Mouse (Mus musculus): ENCODE data around the gene Slc1a2.

The Slc1a2 gene

GRCm38 (mm10) chr2:102807633-102808032 lies 149.2 kb downstream of the Slc1a2 start:
- Histone ChIP-seq H3K27me3 (ENCODE audit: insufficient read depth, low read length) (no peaks in the 10 kb centered on the region), H3K36me3 (ENCODE audit: insufficient read depth, low read length) (no peaks in the 10 kb centered on the region), H3K4me1 (replicated peaks; ENCODE audit: low read depth, low read length) (no peaks in the 10 kb centered on the region), H3K9me3 (ENCODE audit: low read length) (no peaks in the 10 kb centered on the region), H3K4me3 (replicated peaks; ENCODE audit: low read length) (no peak overlapping the region)
- no peak for TF ChIP-seq NANOG (IDR thresholded peaks at IDR 0.05; ENCODE audit: borderline replicate concordance, low read length)

- no peak overlapping the region for H3K4me3 ChIP-seq (replicated peaks; ENCODE audit: low read length)
- TF ChIP-seq POU5F1 (IDR thresholded peaks at IDR 0.05; ENCODE audit: borderline replicate concordance, low read length) = no peak
- TF ChIP-seq CTCF (conservative IDR thresholded peaks at IDR 0.05; ENCODE audit: low read length) = no peak
- no peak for TF ChIP-seq NANOG (IDR thresholded peaks at IDR 0.05; ENCODE audit: borderline replicate concordance, low read length)
- H3K27me3 ChIP-seq (ENCODE audit: insufficient read depth, low read length) = no peaks in the 10 kb centered on the region
- no peaks in the 10 kb centered on the region for H3K36me3 ChIP-seq (ENCODE audit: insufficient read depth, low read length)
- H3K9me3 ChIP-seq (ENCODE audit: low read length) = no peaks in the 10 kb centered on the region
- no peaks in the 10 kb centered on the region for H3K4me1 ChIP-seq (replicated peaks; ENCODE audit: low read depth, low read length)
Observed at GRCm38 (mm10) chr2:102809436-102809835, 151.0 kb downstream of the Slc1a2 start.

GRCm38 (mm10) chr2:102812756-102813155 lies 154.3 kb downstream of the Slc1a2 start:
- no peaks in the 10 kb centered on the region for H3K9me3 ChIP-seq (ENCODE audit: low read length)
- H3K27me3 ChIP-seq (ENCODE audit: insufficient read depth, low read length) = no peaks in the 10 kb centered on the region
- no peaks in the 10 kb centered on the region for H3K36me3 ChIP-seq (ENCODE audit: insufficient read depth, low read length)
- peaks cover 23% of the 10 kb centered on the region for H3K4me1 ChIP-seq (replicated peaks; ENCODE audit: low read depth, low read length)
- no peak overlapping the region for H3K4me3 ChIP-seq (replicated peaks; ENCODE audit: low read length)
- TF ChIP-seq NANOG (IDR thresholded peaks at IDR 0.05; ENCODE audit: borderline replicate concordance, low read length) (no peak), CTCF (conservative IDR thresholded peaks at IDR 0.05; ENCODE audit: low read length) (no peak), POU5F1 (IDR thresholded peaks at IDR 0.05; ENCODE audit: borderline replicate concordance, low read length) (no peak)

- Histone ChIP-seq H3K4me3 (replicated peaks; ENCODE audit: low read length) (no peak overlapping the region), H3K27me3 (ENCODE audit: insufficient read depth, low read length) (no peaks in the 10 kb centered on the region), H3K36me3 (ENCODE audit: insufficient read depth, low read length) (no peaks in the 10 kb centered on the region), H3K4me1 (replicated peaks; ENCODE audit: low read depth, low read length) (peaks cover 23% of the 10 kb centered on the region), H3K9me3 (ENCODE audit: low read length) (no peaks in the 10 kb centered on the region)
- TF ChIP-seq CTCF (conservative IDR thresholded peaks at IDR 0.05; ENCODE audit: low read length) (no peak), POU5F1 (IDR thresholded peaks at IDR 0.05; ENCODE audit: borderline replicate concordance, low read length) (no peak), NANOG (IDR thresholded peaks at IDR 0.05; ENCODE audit: borderline replicate concordance, low read length) (peak; percentile 48; the same call in 1 of the 2 replicates)
Observed at GRCm38 (mm10) chr2:102815289-102815809, 156.9 kb downstream of the Slc1a2 start.

- H3K9me3 ChIP-seq (ENCODE audit: low read length) = no peaks in the 10 kb centered on the region
- no peaks in the 10 kb centered on the region; the same call in 1 of the 2 replicates for H3K27me3 ChIP-seq (ENCODE audit: insufficient read depth, low read length)
- no peaks in the 10 kb centered on the region for H3K36me3 ChIP-seq (ENCODE audit: insufficient read depth, low read length)
- TF ChIP-seq NANOG (IDR thresholded peaks at IDR 0.05; ENCODE audit: borderline replicate concordance, low read length) (no peak), POU5F1 (IDR thresholded peaks at IDR 0.05; ENCODE audit: borderline replicate concordance, low read length) (no peak), CTCF (conservative IDR thresholded peaks at IDR 0.05; ENCODE audit: low read length) (no peak)
- peaks cover 19% of the 10 kb centered on the region for H3K4me1 ChIP-seq (replicated peaks; ENCODE audit: low read depth, low read length)
- H3K4me3 ChIP-seq (replicated peaks; ENCODE audit: low read length) = no peak overlapping the region
Observed at GRCm38 (mm10) chr2:102820225-102820711, 161.8 kb downstream of the Slc1a2 start.

- Histone ChIP-seq H3K4me3 (replicated peaks; ENCODE audit: low read length) (no peak overlapping the region), H3K9me3 (ENCODE audit: low read length) (no peaks in the 10 kb centered on the region), H3K36me3 (ENCODE audit: insufficient read depth, low read length) (no peaks in the 10 kb centered on the region), H3K27me3 (ENCODE audit: insufficient read depth, low read length) (no peaks in the 10 kb centered on the region; the same call in 1 of the 2 replicates), H3K4me1 (replicated peaks; ENCODE audit: low read depth, low read length) (peaks cover 14% of the 10 kb centered on the region)
- TF ChIP-seq CTCF (conservative IDR thresholded peaks at IDR 0.05; ENCODE audit: low read length) (no peak), POU5F1 (IDR thresholded peaks at IDR 0.05; ENCODE audit: borderline replicate concordance, low read length) (no peak), NANOG (IDR thresholded peaks at IDR 0.05; ENCODE audit: borderline replicate concordance, low read length) (no peak)
Observed at GRCm38 (mm10) chr2:102820790-102821189, 162.3 kb downstream of the Slc1a2 start.

- no peak overlapping the region for H3K4me3 ChIP-seq (replicated peaks; ENCODE audit: low read length)
Observed at GRCm38 (mm10) chr2:102822036-102822435, 163.6 kb downstream of the Slc1a2 start.

GRCm38 (mm10) chr2:102825961-102826633 lies 167.6 kb downstream of the Slc1a2 start:
- Histone ChIP-seq H3K4me3 (replicated peaks; ENCODE audit: low read length) (no peak overlapping the region), H3K27me3 (ENCODE audit: insufficient read depth, low read length) (no peaks in the 10 kb centered on the region; the same call in 1 of the 2 replicates)
- no peak for TF ChIP-seq POU5F1 (IDR thresholded peaks at IDR 0.05; ENCODE audit: borderline replicate concordance, low read length)
- TF ChIP-seq CTCF (conservative IDR thresholded peaks at IDR 0.05; ENCODE audit: low read length) = no peak
- TF ChIP-seq NANOG (IDR thresholded peaks at IDR 0.05; ENCODE audit: borderline replicate concordance, low read length) = no peak

More at GRCm38 (mm10) chr2:102822036-102822435, 163.6 kb downstream of the Slc1a2 start:
- H3K27me3 ChIP-seq (ENCODE audit: insufficient read depth, low read length) = no peaks in the 10 kb centered on the region; the same call in 1 of the 2 replicates
- H3K4me1 ChIP-seq (replicated peaks; ENCODE audit: low read depth, low read length) = 0 out of 2 replicates have a peak, but pooled peaks cover 2% of the 10 kb centered on the region
- no peak for TF ChIP-seq POU5F1 (IDR thresholded peaks at IDR 0.05; ENCODE audit: borderline replicate concordance, low read length)
- no peaks in the 10 kb centered on the region for H3K36me3 ChIP-seq (ENCODE audit: insufficient read depth, low read length)
- no peaks in the 10 kb centered on the region for H3K9me3 ChIP-seq (ENCODE audit: low read length)

More at GRCm38 (mm10) chr2:102825961-102826633, 167.6 kb downstream of the Slc1a2 start:
- Histone ChIP-seq H3K36me3 (ENCODE audit: insufficient read depth, low read length) (no peaks in the 10 kb centered on the region), H3K4me1 (replicated peaks; ENCODE audit: low read depth, low read length) (no peaks in the 10 kb centered on the region), H3K9me3 (ENCODE audit: low read length) (no peaks in the 10 kb centered on the region)
